Mouse (Mus musculus) heart, postnatal 0 days (tissue): ENCODE measurements at regions not wholly inside any gene's neighbourhood (a gene's known extent, or its start where the extent isn't known, plus 50 kb on each side); places are given as distances from the start of the nearest gene placed in this dataset.
A peak's percentile ranks its signal among the peaks of the same experiment; 100 is the strongest.

Experiments
- CTCF ChIP-seq: IDR thresholded peaks from 2 replicates; pipeline ENCODE4 v1.5.1; 2016; ENCODE audit warnings: antibody characterized with exemption, control low read depth, low read depth
- EP300 ChIP-seq: IDR thresholded peaks from 2 replicates; pipeline ENCODE4 v1.6.1; 2016; ENCODE audit warnings: antibody characterized with exemption, low read depth

GRCm38 (mm10) chr9:9375304-9375904 lies 136.5 kb upstream of the Arhgap42 start:
- peak; percentile 88 for TF ChIP-seq CTCF
- TF ChIP-seq EP300, result no peak
